8 mouse cellular contexts compared by ENCODE assay signal in genomic region chr2:153593186-153593585, GRCm38 (mm10). TPM values are rescaled to one million over a fixed set of nuclear protein-coding genes. Genes with fewer than 3 reads are reported as not detected.
DNase-seq lines count a peak whose midpoint lies in the region; ATAC-seq lines count a peak whose summit lies in the region.

No protein-coding gene starts in this region.

- peaks cover 3% of the 10 kb centered on the region; the same call in 1 of the 2 replicates for H3K4me1 ChIP-seq in heart, embryonic 11.5 days (ENCODE audit: control insufficient read depth, insufficient read depth, low read length)
- H3K4me1 ChIP-seq in forebrain, embryonic 16.5 days (replicated peaks; ENCODE audit: control insufficient read depth, insufficient read depth, low read length), result peaks cover 10% of the 10 kb centered on the region
- H3K4me1 ChIP-seq in liver, embryonic 13.5 days (replicated peaks), result peaks cover 19% of the 10 kb centered on the region

- no peak for ATAC-seq in heart, embryonic 11.5 days (replicated peaks; ENCODE audit: insufficient number of reproducible peaks, low FRiP score, low TSS enrichment)
- peak; percentile 93 for ATAC-seq in forebrain, embryonic 16.5 days
- ATAC-seq in liver, embryonic 13.5 days (ENCODE audit: low read depth), result peak; percentile 43

- no peak overlapping the region for H3K4me2 ChIP-seq in heart, embryonic 11.5 days
- H3K4me2 ChIP-seq in forebrain, embryonic 16.5 days (ENCODE audit: low read length), result no peak overlapping the region
- H3K4me2 ChIP-seq in liver, embryonic 13.5 days, result no peak overlapping the region

- no peaks in the 10 kb centered on the region for H3K9me3 ChIP-seq in heart, embryonic 11.5 days (replicated peaks; ENCODE audit: control insufficient read depth, low read length)
- H3K9me3 ChIP-seq in forebrain, embryonic 16.5 days (ENCODE audit: control insufficient read depth, low read length), result no peaks in the 10 kb centered on the region
- no peaks in the 10 kb centered on the region for H3K9me3 ChIP-seq in liver, embryonic 13.5 days (replicated peaks)

- WGBS in heart, embryonic 11.5 days (ENCODE audit: insufficient replicate concordance), result 43% methylated on average over 9 of the region's 9 CpGs
- 26% methylated on average over 9 of the region's 9 CpGs for WGBS in forebrain, embryonic 16.5 days
- WGBS in liver, embryonic 13.5 days (ENCODE audit: insufficient replicate concordance), result 75% methylated on average over 9 of the region's 9 CpGs

- H3K36me3 ChIP-seq in heart, embryonic 11.5 days (ENCODE audit: control insufficient read depth, insufficient read depth, low read length), result no peaks in the 10 kb centered on the region
- no peaks in the 10 kb centered on the region for H3K36me3 ChIP-seq in forebrain, embryonic 16.5 days (ENCODE audit: control insufficient read depth, insufficient read depth)
- no peaks in the 10 kb centered on the region for H3K36me3 ChIP-seq in liver, embryonic 13.5 days

- intact Hi-C loops in heart, postnatal 10 days (cut with DNase I), result no loop called here

- no peak overlapping the region for H3K4me3 ChIP-seq in heart, embryonic 11.5 days (ENCODE audit: low read depth, low read length)
- H3K4me3 ChIP-seq in forebrain, embryonic 16.5 days (replicated peaks; ENCODE audit: low read length), result no peak overlapping the region
- H3K4me3 ChIP-seq in liver, embryonic 13.5 days (replicated peaks), result no peak overlapping the region

- H3K27me3 ChIP-seq in heart, embryonic 11.5 days (ENCODE audit: control insufficient read depth, insufficient read depth, low read length), result no peaks in the 10 kb centered on the region
- no peaks in the 10 kb centered on the region for H3K27me3 ChIP-seq in forebrain, embryonic 16.5 days (replicated peaks; ENCODE audit: control insufficient read depth, insufficient read depth, low read length)
- no peaks in the 10 kb centered on the region for H3K27me3 ChIP-seq in liver, embryonic 13.5 days

- peak; percentile 29 to 34 for DNase-seq in heart, postnatal 10 days
- peak; percentile 58 for DNase-seq in ZHBTc4 (ENCODE audit: low read depth, low spot score)
- no peak for DNase-seq in liver, embryonic 13.5 days
- DNase-seq in testis, postnatal 10 days (ENCODE audit: low spot score), result no peak
- no peak for DNase-seq in thymus, postnatal 36 days
- no peak for DNase-seq in spleen, adult 12 weeks (ENCODE audit: low spot score)

- no peak overlapping the region for H3K27ac ChIP-seq in heart, embryonic 11.5 days (ENCODE audit: low read depth, low read length)
- H3K27ac ChIP-seq in forebrain, embryonic 16.5 days (ENCODE audit: low read length), result peak overlapping the region; percentile 49; the same call in 1 of the 2 replicates
- peak overlapping the region; percentile 30; the same call in 1 of the 2 replicates for H3K27ac ChIP-seq in liver, embryonic 13.5 days

- H3K9ac ChIP-seq in heart, embryonic 11.5 days (ENCODE audit: low read depth, low read length), result no peak overlapping the region
- H3K9ac ChIP-seq in forebrain, embryonic 16.5 days (replicated peaks; ENCODE audit: low read depth, low read length), result no peak overlapping the region
- no peak overlapping the region for H3K9ac ChIP-seq in liver, embryonic 13.5 days

RNA-seq across cellular contexts. Expression of gene Commd7, which starts 39.4 kb away (rescaled TPM):
- 10 to 100 TPM; 20.1 to 24.2 TPM for total RNA-seq in heart, postnatal 10 days (2021)
- 53.6 and 61.3 TPM in 2 replicates for polyA plus RNA-seq in heart, embryonic 11.5 days (2014; fragmentation: Nextera tagmentation; extraction: Ambion mirVana)
- polyA plus RNA-seq in forebrain, embryonic 16.5 days (2015; fragmentation: Nextera tagmentation; extraction: Ambion mirVana), result 99.8 and 108 TPM in 2 replicates
- polyA plus RNA-seq in liver, embryonic 13.5 days (2015; fragmentation: Nextera tagmentation; extraction: Ambion mirVana), result 39.8 and 39.9 TPM in 2 replicates

RNA-seq across cellular contexts. Expression of gene Dnmt3b, which starts 56.1 kb away (rescaled TPM):
- total RNA-seq in heart, postnatal 10 days (2021), result 1 to 10 TPM; 2.4 to 2.6 TPM
- 7.3 and 8.4 TPM in 2 replicates for polyA plus RNA-seq in heart, embryonic 11.5 days (2014; fragmentation: Nextera tagmentation; extraction: Ambion mirVana)
- polyA plus RNA-seq in forebrain, embryonic 16.5 days (2015; fragmentation: Nextera tagmentation; extraction: Ambion mirVana), result 3.1 and 3.4 TPM in 2 replicates
- polyA plus RNA-seq in liver, embryonic 13.5 days (2015; fragmentation: Nextera tagmentation; extraction: Ambion mirVana), result 8.2 and 8.6 TPM in 2 replicates

Comparison
In these comparisons a context has a peak if more than half of its experiments do, and no peak if none do; other contexts are left out.
1. DNase-seq: peak in heart, postnatal 10 days (2 of 2) and ZHBTc4 (single experiment); none in liver, embryonic 13.5 days (single experiment), testis, postnatal 10 days (single experiment), thymus, postnatal 36 days (0 of 2) and spleen, adult 12 weeks (single experiment).